Mouse (Mus musculus) thymus, adult 2 months (tissue): ENCODE results near the gene Gm21833.

ENCODE experiments used
- CTCF ChIP-seq: fragments of 200-500 bp; IDR thresholded peaks from 2 replicates; pipeline ENCODE4 v1.5.1; 2012; ENCODE audit warnings: mild to moderate bottlenecking, control low read depth, low read length, moderate library complexity, borderline replicate concordance; ENCODE audit not compliant: control insufficient read depth, poor library complexity, insufficient read depth; ENCODE audit errors: extremely low read depth
- POLR2A ChIP-seq: fragments of 200-500 bp; IDR thresholded peaks from 2 replicates; pipeline ENCODE4 v1.6.1; 2012; ENCODE audit warnings: mild to moderate bottlenecking, low read length, control low read depth, moderate library complexity; ENCODE audit not compliant: control insufficient read depth, poor library complexity, insufficient read depth; ENCODE audit errors: extremely low read depth

- TF ChIP-seq POLR2A: no peak
- no peak for TF ChIP-seq CTCF
Measured at GRCm38 (mm10) chr16:82855752-82856151, 27.6 kb downstream of the Gm21833 start.
